ENCODE assay signal across 8 mouse cellular contexts in genomic region chr16:31918248-31918724, GRCm38 (mm10). TPM values are rescaled to one million over a fixed set of nuclear protein-coding genes. Genes with fewer than 3 reads are reported as not detected.
DNase-seq lines count a peak whose midpoint lies in the region; ATAC-seq and TF ChIP-seq lines count a peak whose summit lies in the region.

No protein-coding gene starts in this region.

- intact Hi-C loops in heart, postnatal 36 days (cut with DNase I), result loop anchor here (1.0 to 5.0 kb wide), 3 partner anchors 40 to 461 kb away; partner anchors contain the start of gene Meltf

- peak; percentile 82 for ATAC-seq in forebrain, embryonic 16.5 days
- peak; percentile 79 for ATAC-seq in liver, postnatal 0 days
- peak; percentile 66; the same call in 1 of the 2 replicates for ATAC-seq in neural tube, embryonic 14.5 days (ENCODE audit: low read depth)

- TF ChIP-seq CTCF in liver, postnatal 0 days (IDR thresholded peaks at IDR 0.05; ENCODE audit: low read depth), result peak; percentile 90

- H3K36me3 ChIP-seq in forebrain, embryonic 16.5 days (ENCODE audit: control insufficient read depth, insufficient read depth), result no peaks in the 10 kb centered on the region
- H3K36me3 ChIP-seq in liver, postnatal 0 days (replicated peaks; ENCODE audit: insufficient read depth, low read length), result no peaks in the 10 kb centered on the region
- H3K36me3 ChIP-seq in neural tube, embryonic 14.5 days (ENCODE audit: control insufficient read depth, insufficient read depth, low read length), result no peaks in the 10 kb centered on the region

- WGBS in forebrain, embryonic 16.5 days, result 4% methylated on average over 14 of the region's 14 CpGs
- WGBS in liver, postnatal 0 days (ENCODE audit: insufficient replicate concordance), result 6% methylated on average over 14 of the region's 14 CpGs
- 3% methylated on average over 14 of the region's 14 CpGs for WGBS in neural tube, embryonic 14.5 days

- DNase-seq in MEL-GATA-1-ER (ENCODE audit: extremely low read depth, low read depth), result peak; percentile 51
- peak; percentile 86 to 91 for DNase-seq in cerebellum, adult 18-20 months
- peak; percentile 75 to 77 for DNase-seq in heart, postnatal 36 days
- peak; percentile 90 for DNase-seq in layer of hippocampus, adult 11-12 months (ENCODE audit: low spot score)
- DNase-seq in liver, postnatal 0 days, result peak; percentile 78
- peak; percentile 61 for DNase-seq in testis, postnatal 14 days (ENCODE audit: low spot score)

- H3K4me3 ChIP-seq in forebrain, embryonic 16.5 days (replicated peaks; ENCODE audit: low read length), result no peak overlapping the region
- peak overlapping the region; percentile 27; the same call in 1 of the 2 replicates for H3K4me3 ChIP-seq in liver, postnatal 0 days (ENCODE audit: low read depth, low read length)
- no peak overlapping the region for H3K4me3 ChIP-seq in neural tube, embryonic 14.5 days (ENCODE audit: low read depth, low read length)

- H3K4me2 ChIP-seq in forebrain, embryonic 16.5 days (ENCODE audit: low read length), result peak overlapping the region; percentile 20
- peak overlapping the region; percentile 66 for H3K4me2 ChIP-seq in liver, postnatal 0 days (ENCODE audit: low read depth, low read length)
- H3K4me2 ChIP-seq in neural tube, embryonic 14.5 days (ENCODE audit: low read depth, low read length), result 0 out of 2 replicates have a peak overlapping the region, but pooled peaks have one; percentile 24

- H3K9ac ChIP-seq in forebrain, embryonic 16.5 days (replicated peaks; ENCODE audit: low read depth, low read length), result peak overlapping the region; percentile 35
- H3K9ac ChIP-seq in liver, postnatal 0 days (replicated peaks), result peak overlapping the region; percentile 51
- peak overlapping the region; percentile 37; the same call in 1 of the 2 replicates for H3K9ac ChIP-seq in neural tube, embryonic 14.5 days (replicated peaks; ENCODE audit: low read depth, low read length)

- no peaks in the 10 kb centered on the region for H3K27me3 ChIP-seq in forebrain, embryonic 16.5 days (replicated peaks; ENCODE audit: control insufficient read depth, insufficient read depth, low read length)
- H3K27me3 ChIP-seq in liver, postnatal 0 days (ENCODE audit: insufficient read depth, low read length), result no peaks in the 10 kb centered on the region
- H3K27me3 ChIP-seq in neural tube, embryonic 14.5 days (ENCODE audit: control insufficient read depth, insufficient read depth, low read length), result no peaks in the 10 kb centered on the region

- TF ChIP-seq EP300 in liver, postnatal 0 days (IDR thresholded peaks at IDR 0.05; ENCODE audit: low read depth), result no peak

- H3K9me3 ChIP-seq in forebrain, embryonic 16.5 days (ENCODE audit: control insufficient read depth, low read length), result no peaks in the 10 kb centered on the region
- H3K9me3 ChIP-seq in liver, postnatal 0 days (ENCODE audit: low read length), result no peaks in the 10 kb centered on the region
- H3K9me3 ChIP-seq in neural tube, embryonic 14.5 days (ENCODE audit: control insufficient read depth, low read length), result no peaks in the 10 kb centered on the region

- no peak overlapping the region for H3K27ac ChIP-seq in forebrain, embryonic 16.5 days (ENCODE audit: low read length)
- H3K27ac ChIP-seq in liver, postnatal 0 days (ENCODE audit: low read depth), result no peak overlapping the region
- no peak overlapping the region for H3K27ac ChIP-seq in neural tube, embryonic 14.5 days (ENCODE audit: low read depth, low read length)

- H3K4me1 ChIP-seq in forebrain, embryonic 16.5 days (replicated peaks; ENCODE audit: control insufficient read depth, insufficient read depth, low read length), result peaks cover 3% of the 10 kb centered on the region
- no peaks in the 10 kb centered on the region for H3K4me1 ChIP-seq in liver, postnatal 0 days (ENCODE audit: insufficient read depth)
- H3K4me1 ChIP-seq in neural tube, embryonic 14.5 days (ENCODE audit: control insufficient read depth, insufficient read depth, low read length), result no peaks in the 10 kb centered on the region

RNA-seq across cellular contexts. Expression of gene Pigz, which starts 15.4 kb away (rescaled TPM):
- 1.6 TPM in 2 replicates for polyA plus RNA-seq in forebrain, embryonic 16.5 days (2015; fragmentation: Nextera tagmentation; extraction: Ambion mirVana)
- 1 to 10 TPM in 1 of 2 experiments, under 1 TPM in 1; 0.81 to 2.0 TPM for total RNA-seq in heart, postnatal 36 days (2021)
- 0.18 and 0.47 TPM in 2 replicates for polyA plus RNA-seq in liver, postnatal 0 days (2015; fragmentation: Nextera tagmentation; extraction: Ambion mirVana)
- polyA plus RNA-seq in neural tube, embryonic 14.5 days (2014; fragmentation: Nextera tagmentation; extraction: Ambion mirVana), result 3.9 and 5.0 TPM in 2 replicates

RNA-seq across cellular contexts. Expression of gene 0610012G03Rik, which starts 30.0 kb away (rescaled TPM):
- polyA plus RNA-seq in forebrain, embryonic 16.5 days (2015; fragmentation: Nextera tagmentation; extraction: Ambion mirVana), result 110 and 112 TPM in 2 replicates
- 10 to 100 TPM; 74.5 to 75.6 TPM for total RNA-seq in heart, postnatal 36 days (2021)
- 58.1 and 58.4 TPM in 2 replicates for polyA plus RNA-seq in liver, postnatal 0 days (2015; fragmentation: Nextera tagmentation; extraction: Ambion mirVana)
- 115 and 124 TPM in 2 replicates for polyA plus RNA-seq in neural tube, embryonic 14.5 days (2014; fragmentation: Nextera tagmentation; extraction: Ambion mirVana)

RNA-seq across cellular contexts. Expression of gene Ncbp2, which starts 30.0 kb away (rescaled TPM):
- 115 and 121 TPM in 2 replicates for polyA plus RNA-seq in forebrain, embryonic 16.5 days (2015; fragmentation: Nextera tagmentation; extraction: Ambion mirVana)
- total RNA-seq in heart, postnatal 36 days (2021), result 10 to 100 TPM; 23.6 to 27.0 TPM
- 20.4 and 21.4 TPM in 2 replicates for polyA plus RNA-seq in liver, postnatal 0 days (2015; fragmentation: Nextera tagmentation; extraction: Ambion mirVana)
- 92.0 and 92.9 TPM in 2 replicates for polyA plus RNA-seq in neural tube, embryonic 14.5 days (2014; fragmentation: Nextera tagmentation; extraction: Ambion mirVana)

RNA-seq across cellular contexts. Expression of gene Meltf, which starts 39.7 kb away (rescaled TPM):
- polyA plus RNA-seq in forebrain, embryonic 16.5 days (2015; fragmentation: Nextera tagmentation; extraction: Ambion mirVana), result 0.11 and 0.16 TPM in 2 replicates
- total RNA-seq in heart, postnatal 36 days (2021), result not detected
- 0.12 and 0.14 TPM in 2 replicates for polyA plus RNA-seq in liver, postnatal 0 days (2015; fragmentation: Nextera tagmentation; extraction: Ambion mirVana)
- 0.12 TPM in 2 replicates for polyA plus RNA-seq in neural tube, embryonic 14.5 days (2014; fragmentation: Nextera tagmentation; extraction: Ambion mirVana)
